Mouse (Mus musculus): ENCODE measurements around the gene Parp3. TPM values are rescaled to one million over a fixed set of nuclear protein-coding genes. Genes with fewer than 3 reads are reported as not detected.

Gene Parp3
- total RNA-seq (2023), result 10 to 100 TPM; 54.1 to 54.2 TPM

GRCm38 (mm10) chr9:106476924-106477484, at the start of gene Parp3:
Gene Parp3 (minus strand): TSS chr9:106476949.

GRCm38 (mm10) chr9:106514273-106514672, 37.5 kb upstream of the Parp3 start, which contains the start of gene Iqcf5:
Gene Iqcf5 (plus strand): TSS chr9:106514573.

GRCm38 (mm10) chr9:106499667-106500066, 22.9 kb upstream of the Parp3 start, which contains the start of gene Iqcf1:
Gene Iqcf1 (plus strand): TSS chr9:106499967.

GRCm38 (mm10) chr9:106475663-106476001, 1.1 kb downstream of the Parp3 start, which contains the start of gene Rrp9:
Gene Rrp9 (plus strand): TSS chr9:106475963.

GRCm38 (mm10) chr9:106465571-106466200, 11.1 kb downstream of the Parp3 start, which contains the start of gene Gpr62:
Gene Gpr62 (minus strand): TSS chr9:106465938.

GRCm38 (mm10) chr9:106453271-106454070, 23.3 kb downstream of the Parp3 start, which contains the start of gene Pcbp4:
Gene Pcbp4 (plus strand): TSS chr9:106453291.

GRCm38 (mm10) chr9:106447348-106447747, 29.4 kb downstream of the Parp3 start, which contains the start of the genes Abhd14b and Abhd14a:
Gene Abhd14b (plus strand): TSS chr9:106447459.
Gene Abhd14a (minus strand): TSS chr9:106447678.

GRCm38 (mm10) chr9:106429221-106430014, 47.3 kb downstream of the Parp3 start, which contains the start of gene Rpl29:
Gene Rpl29 (plus strand): TSS chr9:106429454.

Other genes starting within 250 kb of the Parp3 start
- gene Alas1, start 228.3 kb downstream of the Parp3 start, total RNA-seq (2023), result 10 to 100 TPM; 44.0 to 54.8 TPM
- gene Poc1a, start 195.9 kb downstream of the Parp3 start, total RNA-seq (2023), result 1 to 10 TPM; 2.6 to 5.6 TPM
- gene Dusp7, start 108.3 kb downstream of the Parp3 start, total RNA-seq (2023), result 10 to 100 TPM; 32.4 to 33.5 TPM
- 100 to 1,000 TPM; 725 to 762 TPM for gene Rpl29, start 47.5 kb downstream of the Parp3 start, total RNA-seq (2023)
- 10 to 100 TPM; 19.8 to 22.0 TPM for gene Acy1, start 38.6 kb downstream of the Parp3 start, total RNA-seq (2023)
- 1 to 10 TPM; 7.3 to 7.4 TPM for gene Abhd14b, start 29.5 kb downstream of the Parp3 start, total RNA-seq (2023)
- 1 to 10 TPM; 7.1 to 8.2 TPM for gene Abhd14a, start 29.3 kb downstream of the Parp3 start, total RNA-seq (2023)
- gene Pcbp4, start 23.7 kb downstream of the Parp3 start, total RNA-seq (2023), result 1 to 10 TPM; 5.3 to 9.0 TPM
- under 1 TPM; 0.52 to 0.92 TPM for gene Gpr62, start 11.0 kb downstream of the Parp3 start, total RNA-seq (2023)
- 10 to 100 TPM; 56.8 to 66.2 TPM for gene Rrp9, start 986 bp downstream of the Parp3 start, total RNA-seq (2023)
- not detected for gene Iqcf1, start 23.0 kb upstream of the Parp3 start, total RNA-seq (2023)
- gene Iqcf5, start 37.6 kb upstream of the Parp3 start, total RNA-seq (2023), result 1 to 10 TPM in 1 of 2 experiments, not detected in 1; 1.1 TPM
- gene Iqcf3, start 84.7 kb upstream of the Parp3 start, total RNA-seq (2023), result not detected
- not detected for gene Iqcf4, start 94.0 kb upstream of the Parp3 start, total RNA-seq (2023)
- not detected for gene Iqcf6, start 149.6 kb upstream of the Parp3 start, total RNA-seq (2023)
- not detected for gene Grm2, start 179.1 kb upstream of the Parp3 start, total RNA-seq (2023)
- gene Tex264, start 209.0 kb upstream of the Parp3 start, total RNA-seq (2023), result 10 to 100 TPM; 35.5 to 35.7 TPM